Mouse (Mus musculus): ENCODE results near the gene Asic2.

Gene Asic2

DNA sequence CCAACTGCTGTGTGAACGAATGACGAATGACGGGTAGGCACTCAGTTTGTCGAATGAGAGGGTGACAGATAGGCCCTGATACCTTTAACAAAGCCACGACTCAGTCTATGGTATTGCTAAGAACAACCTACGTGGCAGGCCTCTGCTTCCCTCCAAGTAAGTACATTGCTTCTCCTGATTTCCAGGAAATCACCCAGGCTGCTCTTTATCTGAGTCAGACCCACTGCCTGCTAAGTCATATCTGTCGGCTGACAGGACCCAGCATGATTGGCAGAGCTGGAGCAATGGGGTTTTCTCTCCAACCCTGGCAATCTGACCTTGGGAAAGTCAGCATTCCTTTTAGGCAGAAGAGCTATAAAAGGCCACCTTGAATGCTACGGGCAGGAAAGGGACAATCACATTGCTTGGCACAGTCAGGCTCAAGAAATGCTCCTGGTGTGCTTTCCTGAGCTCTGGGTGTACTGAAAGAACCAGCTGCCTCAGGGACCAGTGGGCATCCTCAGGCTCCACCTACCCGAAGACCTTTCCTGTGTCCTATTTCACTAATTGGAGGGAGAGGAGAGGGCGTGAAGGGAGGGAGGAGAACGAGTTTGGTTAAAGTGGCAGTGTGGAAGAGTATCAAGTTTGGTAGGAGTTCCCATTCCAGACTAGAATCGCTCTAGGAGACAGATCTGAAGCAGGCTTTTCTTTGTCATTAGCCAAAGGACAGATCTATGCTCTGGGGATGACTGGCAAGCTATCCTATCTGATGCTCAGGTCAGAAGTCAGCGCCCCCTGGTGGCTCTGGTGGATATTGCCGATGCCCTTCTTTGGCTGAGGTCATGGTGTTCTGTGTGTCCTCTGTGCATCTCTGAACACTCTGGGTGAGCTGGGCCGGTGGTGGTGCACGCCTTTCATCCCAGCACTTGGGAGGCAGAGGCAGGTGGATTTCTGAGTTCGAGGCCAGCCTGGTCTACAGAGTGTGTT, 1095.5 kb downstream of the Asic2 start:
- DNase-seq (ENCODE audit: low read depth in 2 of 2, low spot score in 2 of 2): peak; percentile 6 to 40

DNA sequence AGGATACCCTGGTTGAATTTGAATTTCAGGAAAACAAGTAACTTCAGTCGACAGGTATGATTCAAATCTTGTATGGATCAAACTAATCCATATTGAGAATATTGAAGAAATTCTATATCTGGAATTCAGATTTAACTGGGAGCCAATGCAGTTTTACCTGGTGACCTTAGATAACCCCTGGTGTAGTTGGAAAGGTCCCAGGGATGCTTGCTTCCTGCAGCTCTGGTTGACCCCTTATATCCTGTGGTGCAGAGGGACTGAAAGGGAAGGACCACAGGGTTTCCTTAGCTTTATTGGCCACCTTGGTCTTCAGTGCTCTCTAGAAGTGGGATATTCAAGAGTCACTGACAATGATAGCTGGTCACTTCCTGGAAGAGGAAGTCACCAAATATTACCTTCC, 1100.2 kb downstream of the Asic2 start:
- DNase-seq (ENCODE audit: low read depth in 2 of 2, low spot score in 2 of 2): no peak

- no peak for DNase-seq (ENCODE audit: low read depth in 2 of 2, low spot score in 2 of 2)
Measured at GRCm38 (mm10) chr11:80862941-80863340, 1105.3 kb downstream of the Asic2 start.

- no peak for DNase-seq (ENCODE audit: low read depth in 2 of 2, low spot score in 2 of 2)
Measured at GRCm38 (mm10) chr11:80858065-80858464, 1110.2 kb downstream of the Asic2 start, which contains the start of gene Spaca3. Gene Spaca3 (plus strand): TSS chr11:80858365.

GRCm38 (mm10) chr11:80856827-80857226, 1111.4 kb downstream of the Asic2 start:
- no peak for DNase-seq (ENCODE audit: low read depth in 2 of 2, low spot score in 2 of 2)

GRCm38 (mm10) chr11:80854908-80855307, 1113.3 kb downstream of the Asic2 start:
- DNase-seq (ENCODE audit: low read depth in 2 of 2, low spot score in 2 of 2): no peak

- no peak for DNase-seq (ENCODE audit: low read depth in 2 of 2, low spot score in 2 of 2)
Measured at GRCm38 (mm10) chr11:80854430-80854829, 1113.8 kb downstream of the Asic2 start.

GRCm38 (mm10) chr11:80853014-80853413, 1115.2 kb downstream of the Asic2 start:
- DNase-seq (ENCODE audit: low read depth in 2 of 2, low spot score in 2 of 2): no peak

GRCm38 (mm10) chr11:80851859-80852258, 1116.4 kb downstream of the Asic2 start:
- DNase-seq (ENCODE audit: low read depth in 2 of 2, low spot score in 2 of 2): no peak

- no peak for DNase-seq (ENCODE audit: low read depth in 2 of 2, low spot score in 2 of 2)
Measured at GRCm38 (mm10) chr11:80848131-80848530, 1120.1 kb downstream of the Asic2 start.

DNA sequence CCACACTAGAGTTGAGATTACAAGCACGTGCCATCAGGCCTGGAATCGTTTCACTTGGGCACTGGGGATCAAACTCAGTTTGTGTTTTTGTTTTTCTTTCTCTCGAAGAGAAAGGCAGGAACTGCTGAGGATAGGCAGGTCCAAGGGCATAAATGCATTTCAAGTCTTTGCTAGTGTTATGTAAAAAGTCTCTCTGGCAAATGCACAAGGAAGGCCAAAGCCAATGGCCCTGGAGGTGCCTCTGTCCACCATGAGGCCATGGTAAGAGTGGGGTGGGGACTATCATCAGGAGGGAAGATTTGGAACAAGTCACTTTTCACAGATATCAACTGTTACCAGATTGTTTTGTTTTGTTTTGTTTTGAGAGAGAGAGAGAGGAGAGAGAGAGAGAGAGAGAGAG, 1122.1 kb downstream of the Asic2 start:
- no peak for DNase-seq (ENCODE audit: low read depth in 2 of 2, low spot score in 2 of 2)

DNA sequence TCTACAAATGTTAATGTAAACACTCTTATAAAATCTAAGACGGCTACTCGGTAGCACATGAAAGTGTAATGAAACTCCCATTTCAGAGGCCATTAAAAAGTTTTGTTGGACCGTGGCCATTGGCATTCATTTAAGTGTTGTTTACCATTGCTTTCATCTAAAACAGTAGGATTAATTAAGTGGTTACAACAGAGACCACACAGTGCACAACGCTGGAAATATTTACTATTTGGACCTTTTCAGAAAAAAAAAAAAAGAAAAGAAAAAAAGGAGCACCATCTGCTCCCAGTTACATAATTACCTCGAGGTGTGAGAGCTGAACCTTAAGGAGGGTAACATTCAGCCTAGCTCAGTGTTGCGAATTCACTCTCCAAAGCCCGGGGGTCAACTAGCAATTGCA, 1122.8 kb downstream of the Asic2 start:
- no peak for DNase-seq (ENCODE audit: low read depth in 2 of 2, low spot score in 2 of 2)

DNA sequence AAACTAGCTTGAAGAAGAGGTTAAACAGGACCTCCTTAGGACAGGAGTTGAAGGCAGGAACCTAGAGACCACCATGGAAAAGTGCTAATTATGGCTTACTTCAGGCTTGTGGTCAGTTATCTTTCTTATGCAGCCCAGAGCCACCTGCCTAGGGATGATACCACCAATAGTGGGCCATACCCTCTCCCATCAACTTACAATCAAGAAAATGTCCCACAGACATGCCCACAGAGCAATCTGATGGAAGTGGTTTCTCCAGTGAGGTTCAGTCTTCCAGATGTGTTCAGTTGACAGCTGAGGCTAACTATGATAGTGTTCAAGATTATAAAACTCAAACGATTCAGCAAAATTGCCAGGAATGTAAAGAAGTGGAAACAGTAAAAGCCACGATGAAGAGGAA, 1124.8 kb downstream of the Asic2 start:
- no peak for DNase-seq (ENCODE audit: low read depth in 2 of 2, low spot score in 2 of 2)

GRCm38 (mm10) chr11:80838724-80839123, 1129.5 kb downstream of the Asic2 start:
- no peak for DNase-seq (ENCODE audit: low read depth in 2 of 2, low spot score in 2 of 2)

DNA sequence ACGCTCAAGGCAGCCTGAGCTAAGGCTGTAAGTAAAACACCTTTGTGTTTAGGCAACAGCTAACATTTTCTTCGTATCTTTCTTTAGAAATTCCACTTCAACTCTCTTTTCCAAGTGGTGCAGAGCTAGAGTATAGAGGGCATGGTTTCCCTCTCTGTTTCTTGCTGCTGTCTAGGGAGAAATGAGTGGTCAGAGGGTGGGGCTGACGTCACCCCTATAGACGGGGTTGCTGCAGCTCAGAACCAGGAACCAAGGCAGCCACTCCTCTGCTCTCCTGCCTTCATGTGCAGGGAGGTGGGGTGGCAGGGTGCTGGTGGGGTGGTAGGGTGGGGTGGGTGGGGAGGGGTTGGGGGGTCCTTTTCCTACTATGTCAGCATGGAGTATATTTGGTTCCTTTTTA, 1132.4 kb downstream of the Asic2 start:
- DNase-seq (ENCODE audit: low read depth in 2 of 2, low spot score in 2 of 2): no peak

DNA sequence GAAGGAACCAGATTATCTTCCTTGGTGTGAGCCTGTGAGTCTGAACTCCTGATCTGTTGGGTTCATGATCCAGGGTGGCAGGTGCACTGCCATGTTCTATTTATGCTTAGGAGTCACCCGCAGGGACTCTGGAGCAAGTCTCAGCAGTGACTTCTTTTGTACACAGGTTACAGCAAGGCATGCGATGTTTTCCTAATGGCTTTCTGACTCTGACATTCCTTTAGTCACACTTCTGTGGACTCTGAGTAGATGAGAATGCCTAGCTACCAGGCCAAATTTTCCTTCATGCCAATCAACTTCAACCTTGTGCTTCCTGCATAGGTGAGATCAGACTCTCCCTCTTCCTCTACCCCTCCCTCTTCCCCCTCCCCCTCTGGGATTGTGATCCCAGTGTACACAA, 1132.9 kb downstream of the Asic2 start:
- DNase-seq (ENCODE audit: low read depth in 2 of 2, low spot score in 2 of 2): no peak
